Comparison of ENCODE assay signal across 14 mouse cellular contexts in the genomic region with DNA sequence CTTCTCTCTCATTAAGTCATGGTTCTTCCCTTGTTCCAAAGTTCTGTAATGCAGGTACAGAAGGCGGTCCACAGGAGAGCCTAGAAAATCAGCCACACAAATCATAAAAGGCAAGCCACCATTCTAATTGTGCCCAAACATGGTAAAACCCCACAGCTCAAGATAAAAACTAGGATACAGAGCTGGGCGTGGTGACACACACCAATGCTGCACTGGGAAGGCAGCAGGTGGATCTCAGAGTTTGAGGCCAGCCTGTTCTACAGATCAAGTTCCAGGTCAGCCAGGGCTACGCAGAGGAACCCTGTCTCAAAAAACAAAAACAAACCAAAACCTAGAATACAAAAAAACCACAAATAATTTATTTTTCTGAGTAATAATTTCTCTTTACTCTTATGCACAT. TPM values are rescaled to one million over a fixed set of nuclear protein-coding genes. Genes with fewer than 3 reads are reported as not detected.
"Had no signal": no experiment of that assay in that cellular context is flagged by ENCODE, and none has a peak within 500 bp of the region (broad histone marks: within the 10 kb centered on the region; RNA-seq: fewer than 3 reads in every experiment).

No protein-coding gene starts in this region.

- ATAC-seq: midbrain, embryonic 13.5 days had no signal

- H3K9ac ChIP-seq: kidney, embryonic 15.5 days; liver, embryonic 14.5 days; lung, embryonic 14.5 days; midbrain, embryonic 13.5 days had no signal

- H3K4me1 ChIP-seq: kidney, embryonic 15.5 days; limb, embryonic 10.5 days; midbrain, embryonic 13.5 days had no signal

- DNase-seq: kidney, adult 18-20 months; kidney, postnatal 14 days; lung, embryonic 14.5 days; lung, postnatal 10 days; right cerebral cortex, adult 18-20 months; right cerebral cortex, postnatal 25 days; thymus, postnatal 4 days had no signal

- H3K27me3 ChIP-seq: kidney, embryonic 15.5 days; midbrain, embryonic 13.5 days had no signal

- H3K4me3 ChIP-seq: kidney, embryonic 15.5 days; left cerebral cortex, adult 2 months; limb, embryonic 10.5 days; midbrain, embryonic 13.5 days had no signal

- H3K36me3 ChIP-seq: kidney, embryonic 15.5 days; limb, embryonic 10.5 days; midbrain, embryonic 13.5 days had no signal

- H3K4me2 ChIP-seq: kidney, embryonic 15.5 days; lung, embryonic 14.5 days; midbrain, embryonic 13.5 days had no signal

- H3K9me3 ChIP-seq: kidney, embryonic 15.5 days; limb, embryonic 10.5 days; midbrain, embryonic 13.5 days had no signal

- H3K27ac ChIP-seq: kidney, embryonic 15.5 days; left cerebral cortex, adult 2 months; limb, embryonic 10.5 days; liver, embryonic 14.5 days; macrophage; midbrain, embryonic 13.5 days had no signal

RNA-seq across cellular contexts. Expression of a gene that starts 36.3 kb away (rescaled TPM):
- polyA plus RNA-seq: lung, embryonic 14.5 days; macrophage; midbrain, embryonic 13.5 days; midbrain, postnatal 0 days had no signal
